Mouse (Mus musculus) kidney, adult 9 months (tissue): ENCODE measurements around the gene Gm10772.
"Not testable (repeated sequence)": the region's sequence is repeated elsewhere in the genome, so short reads cannot be mapped to it uniquely, and the experiment has no call there.

ENCODE experiments used
- DNase-seq: peaks from one replicate; pipeline ENCODE4 v3.0.0; 2022

Gene Gm10772

DNA sequence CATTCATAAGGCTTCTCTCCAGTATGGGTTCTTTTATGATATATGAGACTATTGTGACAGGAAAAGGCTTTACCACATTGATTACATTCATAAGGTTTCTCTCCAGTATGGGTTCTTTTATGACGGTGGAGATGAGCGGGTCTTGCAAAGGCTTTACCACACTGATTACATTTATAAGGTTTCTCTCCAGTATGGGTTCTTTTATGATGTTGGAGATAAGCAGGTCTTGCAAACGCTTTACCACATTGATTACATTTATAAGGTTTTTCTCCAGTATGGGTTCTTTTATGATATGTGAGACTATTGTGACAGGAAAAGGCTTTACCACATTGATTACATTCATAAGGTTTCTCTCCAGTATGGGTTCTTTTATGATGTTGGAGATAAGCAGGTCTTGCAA lies at the start of gene Gm10772:
Gm10772 (minus strand) TSS at position 101 of the 400 bp plus-strand sequence.
- DNase-seq = not testable (repeated sequence)

DNA sequence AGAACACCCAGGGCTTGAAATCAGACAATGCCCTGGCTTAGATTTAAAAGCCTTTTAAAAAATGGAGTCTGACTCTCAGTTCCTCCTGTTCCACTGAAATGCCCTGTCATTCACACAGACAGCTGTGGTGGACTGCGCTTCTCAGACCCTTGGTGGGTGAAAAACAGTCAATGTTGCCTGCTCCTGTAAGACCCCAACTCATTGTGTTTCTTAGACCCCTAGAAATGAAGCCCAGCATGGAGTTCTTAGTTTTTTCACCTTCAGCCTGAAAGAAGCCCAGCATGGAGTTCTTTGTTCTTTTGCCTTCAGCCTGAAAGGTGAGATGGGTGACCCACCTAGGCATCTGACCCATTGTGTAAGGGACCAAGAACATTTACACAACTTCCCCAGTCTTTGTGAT lies 36.5 kb upstream of the Gm10772 start:
- not testable (repeated sequence) for DNase-seq

DNA sequence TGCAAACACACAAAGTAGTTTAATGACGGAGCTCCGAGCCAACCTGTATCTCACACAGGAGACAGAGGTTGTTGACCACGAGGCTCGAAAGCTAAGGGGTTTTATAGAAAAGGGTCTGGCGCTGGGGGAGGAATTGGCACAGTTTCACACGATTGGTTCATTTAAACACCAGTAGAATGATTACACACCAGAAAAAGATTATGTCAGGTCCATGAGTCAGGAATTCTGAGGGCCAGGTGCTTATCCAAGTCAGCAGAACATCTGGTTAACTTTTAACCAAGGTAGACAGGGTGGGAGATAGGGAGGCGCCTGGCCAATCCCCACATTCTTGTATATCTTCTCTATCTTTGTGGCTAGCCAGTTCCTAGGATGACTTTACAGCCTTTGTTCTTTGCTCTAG lies 35.8 kb upstream of the Gm10772 start:
- DNase-seq = not testable (repeated sequence)

DNA sequence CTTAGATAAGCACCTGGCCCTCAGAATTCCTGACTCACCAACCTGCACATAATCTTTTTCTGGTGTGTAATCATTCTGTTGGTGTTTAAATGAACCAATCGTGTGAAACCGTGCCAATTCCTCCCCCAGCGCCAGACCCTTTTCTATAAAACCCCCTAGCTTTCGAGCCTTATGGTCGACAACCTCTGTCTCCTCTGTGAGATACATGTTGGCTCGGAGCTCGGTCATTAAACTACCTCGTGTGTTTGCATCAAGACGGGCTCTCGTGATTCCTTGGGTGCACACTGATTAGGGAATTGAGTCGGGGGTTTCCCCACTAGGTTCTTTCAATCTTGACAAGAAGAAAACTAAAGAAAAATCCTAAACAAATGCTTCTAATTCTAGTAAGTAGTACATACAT lies 13.0 kb downstream of the Gm10772 start:
- DNase-seq = no peak

DNA sequence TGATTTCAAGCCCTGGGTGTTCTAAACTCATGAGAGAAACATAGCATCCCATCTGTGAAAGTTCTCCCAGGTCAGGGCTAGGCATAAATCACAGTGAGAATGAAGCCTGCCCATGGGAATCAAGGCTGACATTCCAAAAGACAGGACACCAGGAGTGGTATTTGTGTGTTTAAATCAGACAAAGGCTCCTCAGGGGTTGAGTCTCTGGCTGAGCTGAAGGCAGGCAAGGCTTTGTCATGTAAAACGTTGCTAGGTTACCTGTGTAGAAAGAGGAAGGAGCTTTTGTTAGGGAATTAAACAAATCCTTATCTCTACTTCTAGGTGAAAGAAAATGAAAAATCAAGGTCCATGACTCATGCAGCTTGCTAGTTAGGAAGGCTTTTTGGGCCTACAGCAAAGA lies 13.6 kb downstream of the Gm10772 start:
- DNase-seq = not testable (repeated sequence)

DNA sequence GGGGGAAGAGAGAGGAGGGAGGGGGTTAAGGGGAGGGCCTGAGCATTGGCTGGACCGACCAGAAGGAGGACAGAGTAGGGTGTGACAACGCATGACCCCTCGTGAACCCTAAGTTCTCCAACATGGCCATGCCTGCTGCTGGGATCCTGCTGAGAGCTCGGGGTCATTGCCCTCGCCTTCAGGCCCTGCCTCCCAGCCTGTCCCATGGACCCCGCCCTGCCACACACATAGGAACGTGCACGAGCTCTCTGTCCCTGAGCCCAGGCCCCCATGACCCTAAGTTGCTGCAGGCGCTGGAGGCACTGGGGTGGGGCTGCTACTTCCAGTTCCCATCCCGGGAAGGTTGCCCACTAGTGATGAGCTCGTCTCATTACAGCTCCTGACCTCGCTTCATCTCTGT lies 48.2 kb downstream of the Gm10772 start:
- DNase-seq = not testable (repeated sequence)
